Mouse (Mus musculus) bone marrow, adult 2 months (tissue): ENCODE data around the gene Artn. TPM values are rescaled to one million over a fixed set of nuclear protein-coding genes. Genes with fewer than 3 reads are reported as not detected.

Experiments
- H3K27ac ChIP-seq: fragments of 200-500 bp; 2 replicates; pipeline ENCODE4 v1.5.1; 2012; ENCODE audit warnings: low read depth, mild to moderate bottlenecking, control low read depth, inconsistent platforms, low read length; ENCODE audit not compliant: control insufficient read depth, poor library complexity, insufficient read depth
- H3K4me1 ChIP-seq: fragments of 200-500 bp; 2 replicates; pipeline ENCODE4 v1.6.1; 2011; ENCODE audit warnings: low read length; ENCODE audit not compliant: control insufficient read depth, insufficient read depth
- H3K4me3 ChIP-seq: fragments of 200-500 bp; replicated peaks from 2 replicates; pipeline ENCODE3; 2011; ENCODE audit warnings: mild to moderate bottlenecking, low read depth, low read length, control low read depth; ENCODE audit not compliant: control insufficient read depth
- CTCF ChIP-seq: fragments of 200-500 bp; IDR thresholded peaks from 2 replicates; pipeline ENCODE4 v1.5.1; 2011; ENCODE audit warnings: low read length, control low read depth; ENCODE audit not compliant: control insufficient read depth, insufficient read depth
- POLR2A ChIP-seq: fragments of 200-500 bp; IDR thresholded peaks from 2 replicates; pipeline ENCODE4 v1.6.1; 2011; ENCODE audit warnings: low read depth, mild to moderate bottlenecking, control low read depth, low read length, borderline replicate concordance; ENCODE audit not compliant: control insufficient read depth
- WGBS: fragments of 180-500 bp; shearing (Covaris S2); methylation state at CpG from one replicate; pipeline ENCODE4 v1.1.7; 2018; 5-methylcytosine and 5-hydroxymethylcytosine counted together
- polyA plus RNA-seq: library from polyadenylated mRNA; stranded (reverse); fragments of >200 nt; gene quantifications from 2 replicates; pipeline ENCODE4 v1.2.4, GENCODE M21; 2011; ENCODE audit warnings: low replicate concordance; ENCODE audit not compliant: missing spikeins, insufficient read depth, insufficient read length

Artn gene
- polyA plus RNA-seq, 1 experiment: 4.0 TPM

- 89% methylated on average over 8 of the region's 8 CpGs for WGBS
- no peaks in the 10 kb centered on the region; the same call in 1 of the 2 replicates for H3K4me1 ChIP-seq
- no peak overlapping the region for H3K4me3 ChIP-seq
- no peak overlapping the region for H3K27ac ChIP-seq
- TF ChIP-seq CTCF (no peak), POLR2A (no peak)
Measured at GRCm38 (mm10) chr4:117894601-117895000, 35.0 kb downstream of the Artn start.

DNA sequence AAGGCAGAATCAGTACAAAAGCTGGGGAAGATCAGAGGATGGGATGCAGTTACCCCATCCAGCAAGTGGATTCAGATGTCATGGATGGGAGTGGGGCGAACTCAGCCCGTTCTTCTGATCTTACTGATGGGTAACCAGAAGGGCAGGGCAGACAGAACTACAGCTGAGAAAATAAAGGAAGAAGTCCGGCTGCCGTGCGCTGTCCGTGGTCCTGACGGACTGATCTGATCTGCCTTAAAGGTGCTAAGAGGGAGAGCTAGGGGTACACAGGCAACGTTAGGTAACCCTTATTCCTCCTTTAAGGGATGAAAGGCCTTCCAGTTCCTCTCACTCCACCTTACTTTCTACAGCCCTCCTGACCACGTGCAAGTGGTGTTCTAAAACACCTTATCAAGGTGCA, 36.2 kb downstream of the Artn start:
- TF ChIP-seq POLR2A (no peak), CTCF (no peak)
- WGBS: 16% methylated on average over 9 of the region's 9 CpGs
- Histone ChIP-seq H3K4me1 (no peaks in the 10 kb centered on the region; the same call in 1 of the 2 replicates), H3K27ac (no peak overlapping the region), H3K4me3 (no peak overlapping the region)

- TF ChIP-seq POLR2A (no peak), CTCF (peak; percentile 17; the same call in 1 of the 2 replicates)
- no peaks in the 10 kb centered on the region; the same call in 1 of the 2 replicates for H3K4me1 ChIP-seq
- WGBS: under 1% methylated on average over 21 of the region's 21 CpGs
- H3K4me3 ChIP-seq: peak within 1 kb of the TSS; percentile 88
- no peak within 1 kb of the TSS for H3K27ac ChIP-seq
Measured at GRCm38 (mm10) chr4:117891738-117892161, 37.8 kb downstream of the Artn start, which contains the start of gene Dph2. TSS of gene Dph2 (minus strand) at chr4:117892032.

- H3K4me1 ChIP-seq: peaks cover 2% of the 10 kb centered on the region; the same call in 1 of the 2 replicates
- no peak overlapping the region for H3K27ac ChIP-seq
- H3K4me3 ChIP-seq: peak overlapping the region; percentile 7
- 91% methylated on average over 8 of the region's 8 CpGs for WGBS
- TF ChIP-seq POLR2A (no peak), CTCF (no peak)
Measured at GRCm38 (mm10) chr4:117890750-117891149, 38.8 kb downstream of the Artn start.

GRCm38 (mm10) chr4:117890031-117890430, 39.5 kb downstream of the Artn start:
- Histone ChIP-seq H3K4me1 (peaks cover 2% of the 10 kb centered on the region; the same call in 1 of the 2 replicates), H3K27ac (no peak overlapping the region), H3K4me3 (no peak overlapping the region)
- TF ChIP-seq CTCF: no peak
- no peak for TF ChIP-seq POLR2A
- 88% methylated on average over 14 of the region's 14 CpGs for WGBS

- no peak overlapping the region for H3K27ac ChIP-seq
- peaks cover 2% of the 10 kb centered on the region; the same call in 1 of the 2 replicates for H3K4me1 ChIP-seq
- no peak overlapping the region for H3K4me3 ChIP-seq
- WGBS: 89% methylated on average over 15 of the region's 15 CpGs
- no peak for TF ChIP-seq POLR2A
- TF ChIP-seq CTCF: no peak
Measured at GRCm38 (mm10) chr4:117889471-117889870, 40.1 kb downstream of the Artn start.

- Histone ChIP-seq H3K4me3 (no peak overlapping the region), H3K27ac (no peak overlapping the region), H3K4me1 (peaks cover 2% of the 10 kb centered on the region; the same call in 1 of the 2 replicates)
- no peak for TF ChIP-seq CTCF
- TF ChIP-seq POLR2A: no peak
- WGBS: 75% methylated on average over 2 of the region's 2 CpGs
Measured at GRCm38 (mm10) chr4:117887920-117888319, 41.6 kb downstream of the Artn start.

DNA sequence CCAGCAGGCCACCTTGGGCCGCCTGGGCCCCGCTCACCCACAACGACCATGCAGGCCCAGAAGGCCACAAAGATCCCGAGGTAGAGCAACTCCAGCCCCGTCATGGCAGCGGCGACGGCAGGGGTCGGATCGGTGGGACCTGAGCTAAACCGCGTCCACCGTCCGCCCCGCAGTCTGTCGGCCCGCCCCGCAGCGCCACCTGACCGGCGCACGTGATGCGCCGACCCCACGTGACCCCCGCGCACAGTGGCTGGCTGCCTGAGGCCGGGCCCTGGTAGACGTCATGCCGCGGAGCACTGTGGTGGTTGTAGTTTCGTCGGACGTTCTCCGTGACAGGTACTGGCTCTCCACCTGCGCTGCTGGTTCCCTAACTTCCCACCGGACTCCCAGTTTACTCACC, 42.4 kb downstream of the Artn start, which contains the start of gene Atp6v0b:
TSS of gene Atp6v0b (minus strand) at position 201 of the 400 bp plus-strand sequence.
- H3K4me1 ChIP-seq: peaks cover 2% of the 10 kb centered on the region; the same call in 1 of the 2 replicates
- under 1% methylated on average over 37 of the region's 37 CpGs for WGBS
- peak within 1 kb of the TSS; percentile 93 for H3K27ac ChIP-seq
- H3K4me3 ChIP-seq: peak within 1 kb of the TSS; percentile 91
- peak; percentile 80; the same call in 1 of the 2 replicates for TF ChIP-seq POLR2A
- no peak for TF ChIP-seq CTCF

GRCm38 (mm10) chr4:117886644-117887043, 42.9 kb downstream of the Artn start:
- Histone ChIP-seq H3K4me3 (peak overlapping the region; percentile 91), H3K27ac (peak overlapping the region; percentile 93), H3K4me1 (peaks cover 2% of the 10 kb centered on the region; the same call in 1 of the 2 replicates)
- WGBS: under 1% methylated on average over 24 of the region's 24 CpGs
- TF ChIP-seq POLR2A (no peak), CTCF (no peak)
